Mouse (Mus musculus) gastrocnemius, adult 2 months (tissue): Measurements from ENCODE around the gene Npy1r. TPM values are rescaled to one million over a fixed set of nuclear protein-coding genes. Genes with fewer than 3 reads are reported as not detected.

Source experiments
- DNase-seq: peaks from one replicate; pipeline ENCODE4 v3.0.0; 2022
- H3K27ac ChIP-seq: fragments of 200-600 bp; 2 replicates; pipeline ENCODE4 v1.8.1; 2022; ENCODE audit warnings: mild to moderate bottlenecking
- H3K4me3 ChIP-seq: fragments of 200-600 bp; 2 replicates; pipeline ENCODE4 v1.8.1; 2022; ENCODE audit warnings: mild to moderate bottlenecking, moderate library complexity
- CTCF ChIP-seq: fragments of 200-600 bp; IDR thresholded peaks from 2 replicates; pipeline ENCODE4 v1.8.1; 2022; ENCODE audit warnings: antibody characterized with exemption, mild to moderate bottlenecking, moderate library complexity
- intact Hi-C: fragments of 180-260 bp; cut with DNase I; formaldehyde crosslinking; loops from one replicate; pipeline ENCODE4 v1.15.1; 2025
- total RNA-seq, 2 experiments: library from RNA; stranded (reverse); gene quantifications; 2 replicates each; pipeline ENCODE4 v1.2.3; 2021

Gene Npy1r
- total RNA-seq, 2 experiments from 2014 or later: 1.6 to 2.1 TPM

DNA sequence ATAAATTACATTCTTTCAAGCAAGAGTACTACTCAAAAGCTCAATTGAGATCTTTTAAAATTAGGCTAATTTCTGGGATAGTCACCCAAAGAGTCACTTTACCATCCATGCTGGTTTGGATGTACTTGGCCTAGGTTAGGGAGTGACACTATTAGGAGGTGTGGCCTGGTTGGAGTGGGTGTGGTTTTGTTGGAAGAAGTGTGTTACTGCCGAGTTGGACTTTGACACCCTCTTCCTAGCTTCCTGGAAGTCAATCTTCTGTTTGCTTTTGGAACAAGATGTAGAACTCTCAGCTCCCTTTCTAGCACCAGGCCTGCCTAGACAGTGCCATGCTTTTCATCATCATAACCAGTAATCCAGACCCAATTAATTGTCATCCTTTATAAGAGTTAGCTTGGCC is 45.4 kb downstream of the Npy1r start:
- Histone ChIP-seq H3K4me3 (no peak overlapping the region), H3K27ac (no peak overlapping the region)
- no peak for DNase-seq
- intact Hi-C loops: no loop called here
- no peak for TF ChIP-seq CTCF

DNA sequence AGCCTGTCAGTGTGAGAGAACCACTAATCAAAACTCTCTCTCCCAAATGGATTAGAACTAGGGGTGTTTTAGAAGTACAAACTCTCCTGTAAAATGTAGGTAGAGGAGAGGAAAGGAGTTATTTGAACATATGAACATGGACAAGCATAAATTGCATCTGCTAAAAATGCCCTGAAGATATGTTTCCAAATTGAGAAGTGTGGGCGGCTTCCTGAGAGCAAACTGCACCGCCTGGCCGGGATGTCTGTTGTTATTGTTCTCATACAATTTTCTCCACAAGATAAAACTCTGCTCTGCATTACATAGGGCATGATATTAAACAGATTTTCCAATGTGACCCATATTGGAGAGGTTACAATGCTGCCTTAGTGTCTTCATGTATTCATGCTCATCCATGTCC is 48.6 kb downstream of the Npy1r start:
- DNase-seq: no peak
- H3K4me3 ChIP-seq: no peak overlapping the region
- intact Hi-C loops: no loop called here
- H3K27ac ChIP-seq: no peak overlapping the region
- TF ChIP-seq CTCF: no peak

DNA sequence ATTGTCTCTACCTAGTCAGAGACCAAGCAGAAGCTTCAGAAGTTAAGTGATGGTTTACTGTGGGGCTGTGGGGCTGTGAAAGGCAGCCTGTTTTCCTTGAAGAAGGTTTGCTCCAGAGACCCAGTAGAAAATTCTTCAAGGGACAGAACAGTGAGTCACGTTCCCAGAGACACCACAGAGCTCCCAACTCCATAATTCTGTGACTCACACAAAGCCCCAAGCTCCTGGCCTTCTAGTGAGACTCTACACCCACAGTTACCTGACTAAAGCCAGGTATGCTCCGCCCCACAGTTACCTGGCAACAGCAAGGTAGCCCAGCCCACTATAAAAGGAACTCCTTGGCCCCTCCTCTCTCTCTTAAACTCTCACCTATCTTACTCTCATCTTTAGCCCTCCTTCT is 54.6 kb downstream of the Npy1r start:
- intact Hi-C loops: no loop called here
- no peak for DNase-seq
- H3K27ac ChIP-seq: no peak overlapping the region
- TF ChIP-seq CTCF: no peak
- H3K4me3 ChIP-seq: no peak overlapping the region

DNA sequence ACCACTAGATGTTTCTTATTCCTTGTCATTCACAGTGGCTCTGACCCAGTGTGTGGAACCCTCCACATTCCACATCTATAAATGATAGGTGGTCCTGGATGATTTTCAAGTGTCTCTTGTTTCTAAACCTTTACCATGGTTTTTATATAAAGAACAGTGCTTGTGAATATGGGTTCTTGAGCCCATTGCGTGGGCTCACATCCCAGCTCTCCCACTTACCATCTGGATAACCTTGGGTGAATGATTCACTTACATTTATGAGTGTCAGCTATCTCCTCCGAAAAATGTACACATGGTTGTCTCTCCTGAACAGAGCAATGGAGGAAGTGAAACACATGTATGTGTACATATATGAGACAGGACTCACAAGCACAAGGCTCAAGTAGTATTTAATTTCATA is 59.2 kb downstream of the Npy1r start:
- Histone ChIP-seq H3K4me3 (no peak overlapping the region), H3K27ac (no peak overlapping the region)
- intact Hi-C loops: no loop called here
- no peak for TF ChIP-seq CTCF
- no peak for DNase-seq

Other genes with a start within 250 kb of the Npy1r start
- 1 to 10 TPM; 5.4 TPM for gene Tma16, start 210.7 kb upstream of the Npy1r start, total RNA-seq
- not detected for gene Tktl2, start 185.4 kb upstream of the Npy1r start, total RNA-seq
- not detected for gene Npy5r, start 9.1 kb upstream of the Npy1r start, total RNA-seq
- 1 to 10 TPM; 3.3 to 4.6 TPM for gene Naf1, start 163.0 kb downstream of the Npy1r start, total RNA-seq